Mouse (Mus musculus) forebrain, embryonic 14.5 days (tissue): Measurements from ENCODE around the gene Gm13290. TPM values are rescaled to one million over a fixed set of nuclear protein-coding genes. Genes with fewer than 3 reads are reported as not detected.
"Not testable (repeated sequence)": the region's sequence is repeated elsewhere in the genome, so short reads cannot be mapped to it uniquely, and the experiment has no call there.

Experiments
- ATAC-seq: fragments of 200-750 bp; cut with Nextera tagmentation; 2 replicates; pipeline ENCODE4 v1.8.0; 2017; ENCODE audit warnings: mild to moderate bottlenecking, moderate library complexity
- DNase-seq: peaks from one replicate; pipeline ENCODE4 v3.0.0-alpha.2; 2015; ENCODE audit warnings: low spot score
- H3K27ac ChIP-seq: fragments of 300-500 bp; sonication (generic); 2 replicates; pipeline ENCODE4 v1.5.1; 2014; ENCODE audit warnings: low read depth, mild to moderate bottlenecking, control low read depth, low read length, moderate library complexity
- H3K27me3 ChIP-seq: fragments of 300-500 bp; sonication (generic); replicated peaks from 2 replicates; pipeline ENCODE4 v1.6.1; 2014; ENCODE audit warnings: low read length, control low read depth, mixed read lengths; ENCODE audit not compliant: control insufficient read depth, insufficient read depth
- H3K36me3 ChIP-seq: fragments of 300-500 bp; sonication (generic); 2 replicates; pipeline ENCODE4 v1.6.1; 2014; ENCODE audit warnings: low read length, control low read depth; ENCODE audit not compliant: control insufficient read depth, insufficient read depth
- H3K4me1 ChIP-seq: fragments of 300-500 bp; sonication (generic); 2 replicates; pipeline ENCODE4 v1.6.1; 2014; ENCODE audit warnings: antibody characterized with exemption, low read length, control low read depth; ENCODE audit not compliant: control insufficient read depth, insufficient read depth
- H3K4me2 ChIP-seq: fragments of 300-500 bp; sonication (generic); 2 replicates; pipeline ENCODE4 v1.6.1; 2014; ENCODE audit warnings: mild to moderate bottlenecking, control low read depth, low read length
- H3K4me3 ChIP-seq: fragments of 300-500 bp; sonication (generic); 2 replicates; pipeline ENCODE4 v1.5.1; 2014; ENCODE audit warnings: low read depth, low read length, control low read depth
- H3K9ac ChIP-seq: fragments of 300-500 bp; sonication (generic); 2 replicates; pipeline ENCODE4 v1.6.1; 2014; ENCODE audit warnings: mild to moderate bottlenecking, low read length, control low read depth, moderate library complexity
- H3K9me3 ChIP-seq: fragments of 300-500 bp; sonication (generic); replicated peaks from 2 replicates; pipeline ENCODE4 v1.6.1; 2016; ENCODE audit warnings: low read length, control low read depth, mixed read lengths; ENCODE audit not compliant: control insufficient read depth
- WGBS: fragments of 180-500 bp; shearing (Covaris S2); extraction: QIAGEN DNeasy Blood & Tissue Kit; methylation state at CpG from one replicate; pipeline ENCODE4 v1.1.7; 2014; 5-methylcytosine and 5-hydroxymethylcytosine counted together
- polyA plus RNA-seq: library from polyadenylated mRNA; unstranded; fragments of >200 nt; fragmentation: Nextera tagmentation; extraction: Ambion mirVana; gene quantifications from 2 replicates; pipeline ENCODE4 v1.2.1, GENCODE M21; 2014

The Gm13290 gene
- polyA plus RNA-seq, 1 experiment from 2014 or later: not detected

GRCm38 (mm10) chr4:88754818-88755340, 18.8 kb upstream of the Gm13290 start, which contains the start of gene Gm13271:
TSS of gene Gm13271 (plus strand) at chr4:88754868.
- ATAC-seq, H3K27ac ChIP-seq, H3K4me2 ChIP-seq, H3K4me3 ChIP-seq, H3K4me1 ChIP-seq, DNase-seq, H3K36me3 ChIP-seq, H3K9ac ChIP-seq, H3K9me3 ChIP-seq, H3K27me3 ChIP-seq: not testable (repeated sequence)
- 87% methylated on average over 14 of the region's 15 CpGs for WGBS

GRCm38 (mm10) chr4:88756581-88757513, 16.8 kb upstream of the Gm13290 start:
- peak overlapping the region; percentile 44; the same call in 1 of the 2 replicates for H3K27ac ChIP-seq
- H3K4me3 ChIP-seq: peak overlapping the region; percentile 37
- H3K27me3 ChIP-seq, ATAC-seq, H3K36me3 ChIP-seq, H3K4me1 ChIP-seq, DNase-seq, H3K9me3 ChIP-seq: not testable (repeated sequence)
- WGBS: 13% methylated on average over 28 of the region's 31 CpGs
- H3K9ac ChIP-seq: peak overlapping the region; percentile 58
- peak overlapping the region; percentile 68 for H3K4me2 ChIP-seq

GRCm38 (mm10) chr4:88757628-88758031, 16.0 kb upstream of the Gm13290 start:
- Histone ChIP-seq H3K4me2 (peak overlapping the region; percentile 68), H3K9ac (peak overlapping the region; percentile 58), H3K27ac (peak overlapping the region; percentile 44; the same call in 1 of the 2 replicates), H3K4me3 (peak overlapping the region; percentile 37)
- not testable (repeated sequence) for H3K4me1 ChIP-seq, H3K36me3 ChIP-seq, H3K9me3 ChIP-seq, H3K27me3 ChIP-seq
- ATAC-seq (peak; percentile 100), DNase-seq (peak; percentile 94)
- WGBS: under 1% methylated on average over 16 of the region's 21 CpGs

- not testable (repeated sequence) for H3K4me2 ChIP-seq, DNase-seq, H3K9me3 ChIP-seq, ATAC-seq, H3K4me1 ChIP-seq, H3K36me3 ChIP-seq, H3K27ac ChIP-seq, H3K4me3 ChIP-seq, H3K9ac ChIP-seq, H3K27me3 ChIP-seq
- 85% methylated on average over 9 of the region's 9 CpGs for WGBS
These were observed 14.9 kb upstream of the Gm13290 start for GRCm38 (mm10) chr4:88758751-88759150.

GRCm38 (mm10) chr4:88759610-88760268, 13.9 kb upstream of the Gm13290 start, which contains the start of gene Gm13283:
TSS of gene Gm13283 (plus strand) at chr4:88760119.
- not testable (repeated sequence) for ATAC-seq, H3K9ac ChIP-seq, H3K9me3 ChIP-seq, H3K27ac ChIP-seq, DNase-seq, H3K27me3 ChIP-seq, H3K4me1 ChIP-seq, H3K36me3 ChIP-seq
- WGBS: 37% methylated on average over 7 of the region's 14 CpGs
- Histone ChIP-seq H3K4me3 (peak within 1 kb of the TSS; percentile 29), H3K4me2 (peak within 1 kb of the TSS; percentile 52)

- not testable (repeated sequence) for H3K9me3 ChIP-seq, H3K27me3 ChIP-seq, H3K36me3 ChIP-seq, H3K4me1 ChIP-seq, H3K27ac ChIP-seq, ATAC-seq, H3K9ac ChIP-seq
- under 1% methylated on average over 23 of the region's 28 CpGs for WGBS
- H3K4me2 ChIP-seq: peak overlapping the region; percentile 52
- peak; percentile 73 for DNase-seq
- H3K4me3 ChIP-seq: peak overlapping the region; percentile 29
These were observed 13.2 kb upstream of the Gm13290 start for GRCm38 (mm10) chr4:88760431-88760830.

- H3K27ac ChIP-seq, H3K4me3 ChIP-seq, H3K4me1 ChIP-seq, H3K9ac ChIP-seq, H3K27me3 ChIP-seq, H3K36me3 ChIP-seq, DNase-seq, H3K9me3 ChIP-seq, H3K4me2 ChIP-seq, ATAC-seq: not testable (repeated sequence)
- WGBS: 75% methylated on average over 6 of the region's 8 CpGs
These were observed 11.9 kb upstream of the Gm13290 start for GRCm38 (mm10) chr4:88761776-88762175.

- H3K4me2 ChIP-seq, H3K27ac ChIP-seq, H3K27me3 ChIP-seq, H3K9ac ChIP-seq, H3K4me1 ChIP-seq, DNase-seq, H3K9me3 ChIP-seq, H3K4me3 ChIP-seq, ATAC-seq, H3K36me3 ChIP-seq: not testable (repeated sequence)
- WGBS: 62% methylated on average over 9 of the region's 9 CpGs
These were observed 11.3 kb upstream of the Gm13290 start for GRCm38 (mm10) chr4:88762341-88762740.
